Mouse (Mus musculus) ES-Bruce4 (cell line): ENCODE measurements around the gene Prom1.

Experiments used
- CTCF ChIP-seq: IDR thresholded peaks from one replicate; pipeline ENCODE4 v1.8.1; 2011; ENCODE audit warnings: low read depth, low read length
- EP300 ChIP-seq: IDR thresholded peaks from 2 replicates; pipeline ENCODE4 v1.6.1; 2011; ENCODE audit warnings: low read depth, low read length; ENCODE audit not compliant: insufficient read depth
- POLR2A ChIP-seq: IDR thresholded peaks from one replicate; pipeline ENCODE4 v1.8.1; 2011; ENCODE audit warnings: low read length; ENCODE audit not compliant: insufficient read depth

- TF ChIP-seq CTCF (no peak), POLR2A (no peak), EP300 (no peak)
These were observed 4.8 kb downstream of the Prom1 start for GRCm38 (mm10) chr5:44096996-44097395.
